Mouse (Mus musculus): Measurements from ENCODE around the gene Prox1.

DNA sequence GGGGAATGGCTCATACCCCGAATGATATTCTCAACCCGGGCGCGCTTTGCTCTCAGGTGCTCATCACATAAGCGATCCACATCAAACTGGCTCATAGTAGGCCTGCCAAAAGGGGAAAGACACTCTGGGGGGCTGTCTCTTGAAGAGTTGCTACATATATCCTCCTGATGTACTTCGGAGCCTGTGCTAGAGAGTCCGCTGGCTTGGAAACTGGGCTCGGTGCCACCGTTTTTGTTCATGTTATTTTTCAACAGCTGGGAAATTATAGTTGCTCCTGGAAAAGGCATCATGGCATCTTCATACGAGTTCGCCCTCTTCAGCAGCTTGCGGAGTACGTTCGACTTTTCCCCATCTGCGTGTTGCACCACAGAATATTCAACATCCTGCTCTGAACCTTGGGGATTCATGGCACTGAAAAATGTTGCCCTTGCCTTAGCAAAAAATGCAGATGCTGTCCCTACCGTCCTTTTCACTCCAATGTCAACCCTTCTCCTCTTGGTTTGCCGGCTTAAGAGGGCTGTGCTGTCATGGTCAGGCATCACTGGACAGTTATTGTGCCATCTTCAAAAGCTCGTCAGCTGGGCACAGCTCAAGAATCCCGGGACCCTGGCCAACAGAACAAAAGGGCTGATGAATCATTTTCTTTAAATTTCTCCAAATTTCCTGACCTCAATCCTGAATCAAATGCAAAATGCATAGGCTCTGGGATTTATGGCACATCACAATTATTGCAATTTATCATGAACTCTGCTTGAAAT lies 8.6 kb downstream of the Prox1 start:
- no peak for TF ChIP-seq CTCF (IDR thresholded peaks at IDR 0.05; ENCODE audit: low read depth, low read length)
- TF ChIP-seq POLR2A (IDR thresholded peaks at IDR 0.05; ENCODE audit: extremely low read depth, insufficient read depth, low read length): no peak

Measured in liver, adult 2 months (tissue).